Comparison of ENCODE assay signal across 17 mouse cellular contexts in the genomic region with DNA sequence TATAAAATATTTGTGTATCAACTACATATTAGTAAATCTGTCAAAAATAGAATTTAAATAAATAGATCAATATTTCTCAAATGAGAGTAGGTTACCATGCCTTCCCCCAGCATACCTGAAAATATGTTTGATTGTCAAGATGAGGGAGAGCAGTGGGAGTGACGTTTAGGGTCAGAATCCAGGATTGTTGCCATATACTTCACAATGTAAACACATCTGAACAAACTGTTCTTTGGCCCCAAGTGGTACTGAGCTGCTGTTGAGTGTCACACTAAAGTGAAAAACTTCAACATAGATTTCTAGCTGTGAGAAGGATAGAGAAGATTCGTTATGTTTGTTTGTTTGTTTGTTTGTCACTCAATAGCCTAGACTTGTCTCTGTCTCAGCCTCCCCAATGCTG.
"Had no signal": no experiment of that assay in that cellular context is flagged by ENCODE, and none has a peak within 500 bp of the region (broad histone marks: within the 10 kb centered on the region; RNA-seq: fewer than 3 reads in every experiment).

No protein-coding gene starts in this region.

- H3K27me3 ChIP-seq: lung, embryonic 15.5 days; megakaryocyte, embryonic 14.5 days; midbrain, embryonic 13.5 days; midbrain, embryonic 15.5 days; neural tube, embryonic 12.5 days; stomach, embryonic 15.5 days had no signal

- H3K4me2 ChIP-seq: lung, embryonic 15.5 days; midbrain, embryonic 11.5 days; midbrain, embryonic 13.5 days; midbrain, embryonic 15.5 days; neural tube, embryonic 12.5 days; stomach, embryonic 15.5 days had no signal

- ATAC-seq: lung, postnatal 0 days; midbrain, embryonic 13.5 days; midbrain, embryonic 15.5 days had no signal

- H3K9ac ChIP-seq: lung, embryonic 15.5 days; midbrain, embryonic 13.5 days; midbrain, embryonic 15.5 days; neural tube, embryonic 12.5 days; stomach, embryonic 15.5 days had no signal

- H3K9me3 ChIP-seq: lung, embryonic 15.5 days; megakaryocyte, embryonic 14.5 days; midbrain, embryonic 13.5 days; midbrain, embryonic 15.5 days; neural tube, embryonic 12.5 days; stomach, embryonic 15.5 days had no signal

- H3K27ac ChIP-seq: lung, embryonic 15.5 days; macrophage; midbrain, embryonic 13.5 days; midbrain, embryonic 15.5 days; neural tube, embryonic 12.5 days; stomach, embryonic 15.5 days; stomach, postnatal 0 days had no signal

- H3K4me1 ChIP-seq: lung, embryonic 15.5 days; megakaryocyte, embryonic 14.5 days; midbrain, embryonic 13.5 days; midbrain, embryonic 15.5 days; neural tube, embryonic 12.5 days; stomach, embryonic 15.5 days had no signal

- H3K4me3 ChIP-seq: lung, embryonic 15.5 days; megakaryocyte, embryonic 14.5 days; midbrain, embryonic 13.5 days; midbrain, embryonic 15.5 days; neural tube, embryonic 12.5 days; stomach, embryonic 15.5 days had no signal

- DNase-seq: lung, adult 2 months; lung, postnatal 14 days; lung, postnatal 36 days; right cerebral cortex, postnatal 14 days; thymus, adult 2 months; thymus, postnatal 25 days; thymus, postnatal 4 days had no signal

- H3K36me3 ChIP-seq: lung, embryonic 15.5 days; midbrain, embryonic 13.5 days; midbrain, embryonic 15.5 days; neural tube, embryonic 12.5 days; stomach, embryonic 15.5 days had no signal
